Mouse (Mus musculus): Measurements from ENCODE around the gene Adgrg6. TPM values are rescaled to one million over a fixed set of nuclear protein-coding genes. Genes with fewer than 3 reads are reported as not detected.
A peak's percentile ranks its signal among the peaks of the same experiment; 100 is the strongest.

The Adgrg6 gene
- polyA plus RNA-seq, 1 experiment from 2014 or later = 7.3 TPM

GRCm38 (mm10) chr10:14543511-14544067 lies 1.9 kb downstream of the Adgrg6 start:
- H3K4me2 ChIP-seq (replicated peaks; ENCODE audit: low read depth, low read length) = peak overlapping the region; percentile 100
- H3K9me3 ChIP-seq (ENCODE audit: low read length) = no peaks in the 10 kb centered on the region
- no peaks in the 10 kb centered on the region for H3K4me1 ChIP-seq (ENCODE audit: insufficient read depth, low read length)
- WGBS = 54% methylated on average over 8 of the region's 8 CpGs
- peak overlapping the region; percentile 74 for H3K4me3 ChIP-seq (ENCODE audit: low read length)
- H3K9ac ChIP-seq (replicated peaks; ENCODE audit: low read length) = no peak overlapping the region
- ATAC-seq (ENCODE audit: low FRiP score, low TSS enrichment) = no peak
- no peak overlapping the region for H3K27ac ChIP-seq (ENCODE audit: low read length)
- H3K27me3 ChIP-seq (ENCODE audit: insufficient read depth, low read length) = 0 out of 2 replicates have a peak, but pooled peaks cover 3% of the 10 kb centered on the region
- no peaks in the 10 kb centered on the region for H3K36me3 ChIP-seq (ENCODE audit: insufficient read depth, low read length)

GRCm38 (mm10) chr10:14537102-14537501 lies 8.4 kb downstream of the Adgrg6 start:
- no peak overlapping the region for H3K4me3 ChIP-seq (ENCODE audit: low read length)
- no peaks in the 10 kb centered on the region for H3K27me3 ChIP-seq (ENCODE audit: insufficient read depth, low read length)
- H3K9ac ChIP-seq (replicated peaks; ENCODE audit: low read length) = no peak overlapping the region
- H3K36me3 ChIP-seq (ENCODE audit: insufficient read depth, low read length) = 0 out of 2 replicates have a peak, but pooled peaks cover 2% of the 10 kb centered on the region
- no peak for ATAC-seq (ENCODE audit: low FRiP score, low TSS enrichment)
- 88% methylated on average over 3 of the region's 3 CpGs for WGBS
- 0 out of 2 replicates have a peak, but pooled peaks cover 3% of the 10 kb centered on the region for H3K4me1 ChIP-seq (ENCODE audit: insufficient read depth, low read length)
- no peaks in the 10 kb centered on the region for H3K9me3 ChIP-seq (ENCODE audit: low read length)
- H3K4me2 ChIP-seq (replicated peaks; ENCODE audit: low read depth, low read length) = no peak overlapping the region
- H3K27ac ChIP-seq (ENCODE audit: low read length) = no peak overlapping the region

GRCm38 (mm10) chr10:14531090-14531489 lies 14.4 kb downstream of the Adgrg6 start:
- Histone ChIP-seq H3K4me2 (replicated peaks; ENCODE audit: low read depth, low read length) (no peak overlapping the region), H3K9ac (replicated peaks; ENCODE audit: low read length) (no peak overlapping the region), H3K27ac (ENCODE audit: low read length) (no peak overlapping the region), H3K27me3 (ENCODE audit: insufficient read depth, low read length) (no peaks in the 10 kb centered on the region), H3K9me3 (ENCODE audit: low read length) (no peaks in the 10 kb centered on the region), H3K4me3 (ENCODE audit: low read length) (no peak overlapping the region), H3K4me1 (ENCODE audit: insufficient read depth, low read length) (0 out of 2 replicates have a peak, but pooled peaks cover 3% of the 10 kb centered on the region), H3K36me3 (ENCODE audit: insufficient read depth, low read length) (0 out of 2 replicates have a peak, but pooled peaks cover 2% of the 10 kb centered on the region)
- ATAC-seq (ENCODE audit: low FRiP score, low TSS enrichment) = no peak
- WGBS = 59% methylated on average over 3 of the region's 3 CpGs

GRCm38 (mm10) chr10:14530670-14531069 lies 14.8 kb downstream of the Adgrg6 start:
- Histone ChIP-seq H3K36me3 (ENCODE audit: insufficient read depth, low read length) (0 out of 2 replicates have a peak, but pooled peaks cover 2% of the 10 kb centered on the region), H3K27ac (ENCODE audit: low read length) (no peak overlapping the region), H3K9ac (replicated peaks; ENCODE audit: low read length) (no peak overlapping the region), H3K4me3 (ENCODE audit: low read length) (no peak overlapping the region), H3K4me1 (ENCODE audit: insufficient read depth, low read length) (0 out of 2 replicates have a peak, but pooled peaks cover 3% of the 10 kb centered on the region), H3K27me3 (ENCODE audit: insufficient read depth, low read length) (no peaks in the 10 kb centered on the region), H3K9me3 (ENCODE audit: low read length) (no peaks in the 10 kb centered on the region), H3K4me2 (replicated peaks; ENCODE audit: low read depth, low read length) (no peak overlapping the region)
- WGBS = 98% methylated on average over 1 of the region's 1 CpGs
- ATAC-seq (ENCODE audit: low FRiP score, low TSS enrichment) = no peak

- no peak overlapping the region for H3K27ac ChIP-seq (ENCODE audit: low read length)
- no peak overlapping the region for H3K4me2 ChIP-seq (replicated peaks; ENCODE audit: low read depth, low read length)
- no peaks in the 10 kb centered on the region for H3K9me3 ChIP-seq (ENCODE audit: low read length)
- H3K4me3 ChIP-seq (ENCODE audit: low read length) = no peak overlapping the region
- no peaks in the 10 kb centered on the region for H3K27me3 ChIP-seq (ENCODE audit: insufficient read depth, low read length)
- no peak for ATAC-seq (ENCODE audit: low FRiP score, low TSS enrichment)
- no peaks in the 10 kb centered on the region for H3K4me1 ChIP-seq (ENCODE audit: insufficient read depth, low read length)
- WGBS = 70% methylated on average over 2 of the region's 2 CpGs
- H3K36me3 ChIP-seq (ENCODE audit: insufficient read depth, low read length) = no peaks in the 10 kb centered on the region
- H3K9ac ChIP-seq (replicated peaks; ENCODE audit: low read length) = no peak overlapping the region
Observed at GRCm38 (mm10) chr10:14527765-14528164, 17.7 kb downstream of the Adgrg6 start.

GRCm38 (mm10) chr10:14522729-14523128 lies 22.7 kb downstream of the Adgrg6 start:
- H3K36me3 ChIP-seq (ENCODE audit: insufficient read depth, low read length) = no peaks in the 10 kb centered on the region
- no peaks in the 10 kb centered on the region for H3K9me3 ChIP-seq (ENCODE audit: low read length)
- 95% methylated on average over 5 of the region's 5 CpGs for WGBS
- H3K27me3 ChIP-seq (ENCODE audit: insufficient read depth, low read length) = no peaks in the 10 kb centered on the region
- no peak overlapping the region for H3K4me3 ChIP-seq (ENCODE audit: low read length)
- no peak overlapping the region for H3K4me2 ChIP-seq (replicated peaks; ENCODE audit: low read depth, low read length)
- H3K27ac ChIP-seq (ENCODE audit: low read length) = no peak overlapping the region
- no peak overlapping the region for H3K9ac ChIP-seq (replicated peaks; ENCODE audit: low read length)
- 0 out of 2 replicates have a peak, but pooled peaks cover 3% of the 10 kb centered on the region for H3K4me1 ChIP-seq (ENCODE audit: insufficient read depth, low read length)
- ATAC-seq (ENCODE audit: low FRiP score, low TSS enrichment) = no peak

- no peaks in the 10 kb centered on the region for H3K27me3 ChIP-seq (ENCODE audit: insufficient read depth, low read length)
- 53% methylated on average over 8 of the region's 8 CpGs for WGBS
- H3K9me3 ChIP-seq (ENCODE audit: low read length) = no peaks in the 10 kb centered on the region
- no peak overlapping the region for H3K27ac ChIP-seq (ENCODE audit: low read length)
- 0 out of 2 replicates have a peak, but pooled peaks cover 3% of the 10 kb centered on the region for H3K4me1 ChIP-seq (ENCODE audit: insufficient read depth, low read length)
- H3K9ac ChIP-seq (replicated peaks; ENCODE audit: low read length) = no peak overlapping the region
- no peak overlapping the region for H3K4me3 ChIP-seq (ENCODE audit: low read length)
- ATAC-seq (ENCODE audit: low FRiP score, low TSS enrichment) = no peak
- H3K4me2 ChIP-seq (replicated peaks; ENCODE audit: low read depth, low read length) = no peak overlapping the region
- H3K36me3 ChIP-seq (ENCODE audit: insufficient read depth, low read length) = no peaks in the 10 kb centered on the region
Observed at GRCm38 (mm10) chr10:14520912-14521675, 24.4 kb downstream of the Adgrg6 start.

GRCm38 (mm10) chr10:14517909-14518308 lies 27.6 kb downstream of the Adgrg6 start:
- 41% methylated on average over 5 of the region's 5 CpGs for WGBS
- peak; percentile 46; the same call in 1 of the 2 replicates for ATAC-seq (ENCODE audit: low FRiP score, low TSS enrichment)

GRCm38 (mm10) chr10:14511904-14512663 lies 33.4 kb downstream of the Adgrg6 start:
- 0 out of 2 replicates have a peak, but pooled peaks cover 2% of the 10 kb centered on the region for H3K4me1 ChIP-seq (ENCODE audit: insufficient read depth, low read length)
- no peak overlapping the region for H3K4me2 ChIP-seq (replicated peaks; ENCODE audit: low read depth, low read length)
- 78% methylated on average over 2 of the region's 2 CpGs for WGBS
- H3K4me3 ChIP-seq (ENCODE audit: low read length) = no peak overlapping the region
- no peaks in the 10 kb centered on the region for H3K9me3 ChIP-seq (ENCODE audit: low read length)
- no peak overlapping the region for H3K27ac ChIP-seq (ENCODE audit: low read length)
- H3K36me3 ChIP-seq (ENCODE audit: insufficient read depth, low read length) = no peaks in the 10 kb centered on the region
- no peaks in the 10 kb centered on the region for H3K27me3 ChIP-seq (ENCODE audit: insufficient read depth, low read length)
- no peak for ATAC-seq (ENCODE audit: low FRiP score, low TSS enrichment)
- no peak overlapping the region for H3K9ac ChIP-seq (replicated peaks; ENCODE audit: low read length)

More at GRCm38 (mm10) chr10:14517909-14518308, 27.6 kb downstream of the Adgrg6 start:
- no peaks in the 10 kb centered on the region for H3K27me3 ChIP-seq (ENCODE audit: insufficient read depth, low read length)
- no peaks in the 10 kb centered on the region for H3K9me3 ChIP-seq (ENCODE audit: low read length)
- H3K4me1 ChIP-seq (ENCODE audit: insufficient read depth, low read length) = 0 out of 2 replicates have a peak, but pooled peaks cover 3% of the 10 kb centered on the region
- H3K4me2 ChIP-seq (replicated peaks; ENCODE audit: low read depth, low read length) = no peak overlapping the region
- H3K27ac ChIP-seq (ENCODE audit: low read length) = no peak overlapping the region
- no peak overlapping the region for H3K9ac ChIP-seq (replicated peaks; ENCODE audit: low read length)
- H3K4me3 ChIP-seq (ENCODE audit: low read length) = no peak overlapping the region
- no peaks in the 10 kb centered on the region for H3K36me3 ChIP-seq (ENCODE audit: insufficient read depth, low read length)

All from kidney, embryonic 16.5 days (tissue).